Mouse (Mus musculus): ENCODE measurements around the gene 1700001P01Rik.

GRCm38 (mm10) chr11:97796910-97797309 lies 21.2 kb upstream of the 1700001P01Rik start:
- TF ChIP-seq CTCF (IDR thresholded peaks at IDR 0.05; ENCODE audit: low read depth), result no peak
- no peak for TF ChIP-seq EP300 (IDR thresholded peaks at IDR 0.05; ENCODE audit: low read depth)

Measured in liver, embryonic 14.5 days (tissue).